Mouse (Mus musculus): ENCODE measurements at regions not wholly inside any gene's neighbourhood (a gene's known extent, or its start where the extent isn't known, plus 50 kb on each side); places are given as distances from the start of the nearest gene placed in this dataset.

- ATAC-seq (ENCODE audit: low TSS enrichment) = no peak
These were observed 97.1 kb upstream of the Tbc1d2b start for GRCm38 (mm10) chr9:90367745-90368144.

GRCm38 (mm10) chr9:90326531-90326930, 55.9 kb upstream of the Tbc1d2b start:
- ATAC-seq (ENCODE audit: low TSS enrichment) = no peak

All from frontal cortex, adult (tissue).